Mouse (Mus musculus) cerebellum, postnatal 36 days (tissue): ENCODE results near the gene Pla2g2d.
"Not testable (repeated sequence)": the region's sequence is repeated elsewhere in the genome, so short reads cannot be mapped to it uniquely, and the experiment has no call there.

Source experiments
- DNase-seq, 2 experiments: peaks; one replicate each; pipeline ENCODE4 v3.0.0; 2021 to 2022; ENCODE audit warnings: mixed read lengths in 2 of 2

The Pla2g2d gene

GRCm38 (mm10) chr4:138785721-138786120, 10.2 kb downstream of the Pla2g2d start:
- no peak for DNase-seq

- no peak for DNase-seq
Observed at GRCm38 (mm10) chr4:138786141-138786540, 10.6 kb downstream of the Pla2g2d start.

DNA sequence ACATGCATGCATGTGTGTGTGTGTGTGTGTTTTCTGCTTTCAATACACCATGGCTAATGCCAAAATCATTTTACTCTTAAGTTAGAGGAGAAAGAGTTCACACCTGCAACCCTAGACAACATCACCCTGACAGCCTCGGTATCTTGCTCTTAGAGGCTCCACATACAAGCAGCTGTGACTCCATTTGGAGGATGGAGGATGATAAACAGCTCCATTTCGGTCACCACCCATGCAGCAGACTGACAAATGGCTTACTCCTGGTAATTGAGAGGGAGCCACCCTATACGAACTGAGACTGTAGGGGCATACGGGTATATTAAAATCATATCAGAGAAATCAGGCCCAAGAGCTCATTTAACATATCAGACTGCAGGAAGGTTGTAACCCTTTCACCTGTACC, 12.8 kb downstream of the Pla2g2d start:
- no peak for DNase-seq

DNA sequence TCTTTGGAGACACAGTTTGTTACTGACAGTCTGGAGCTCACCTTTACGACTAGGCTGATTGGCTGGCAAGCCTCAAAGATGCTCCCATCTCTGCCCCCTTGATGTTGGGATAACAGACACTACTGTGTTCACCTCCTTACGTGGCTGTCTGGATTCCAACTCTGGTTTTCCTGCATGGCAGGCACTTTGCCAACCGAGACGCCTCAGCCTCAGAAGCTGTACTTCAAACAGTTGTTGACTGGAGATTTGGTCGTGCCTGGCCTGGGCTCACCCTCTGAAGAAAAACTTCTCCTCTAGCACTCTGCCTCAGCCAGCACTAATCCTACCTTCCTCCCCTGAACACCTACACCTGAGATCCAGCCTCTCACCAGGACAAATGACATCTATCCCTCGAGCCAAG, 15.9 kb downstream of the Pla2g2d start:
- no peak for DNase-seq

DNA sequence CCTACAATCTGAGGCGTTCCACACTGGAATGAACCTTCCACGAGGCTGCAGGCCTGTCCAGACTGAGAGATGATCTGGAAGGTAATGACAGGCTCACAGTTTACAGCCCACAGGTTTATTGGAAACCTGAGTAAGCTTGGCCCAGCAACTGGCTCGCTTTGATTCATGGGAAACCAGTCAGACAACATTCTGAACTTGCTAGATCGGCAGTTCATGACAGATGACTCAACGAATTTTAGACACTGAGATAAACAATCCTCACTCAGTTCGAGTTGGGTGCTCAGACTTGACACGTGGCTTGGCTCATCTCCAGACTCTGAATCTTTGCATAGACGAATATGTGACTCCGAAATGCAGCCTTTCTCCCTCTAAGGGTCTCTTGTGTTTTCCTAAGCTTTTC, 17.1 kb downstream of the Pla2g2d start:
- DNase-seq: no peak

DNA sequence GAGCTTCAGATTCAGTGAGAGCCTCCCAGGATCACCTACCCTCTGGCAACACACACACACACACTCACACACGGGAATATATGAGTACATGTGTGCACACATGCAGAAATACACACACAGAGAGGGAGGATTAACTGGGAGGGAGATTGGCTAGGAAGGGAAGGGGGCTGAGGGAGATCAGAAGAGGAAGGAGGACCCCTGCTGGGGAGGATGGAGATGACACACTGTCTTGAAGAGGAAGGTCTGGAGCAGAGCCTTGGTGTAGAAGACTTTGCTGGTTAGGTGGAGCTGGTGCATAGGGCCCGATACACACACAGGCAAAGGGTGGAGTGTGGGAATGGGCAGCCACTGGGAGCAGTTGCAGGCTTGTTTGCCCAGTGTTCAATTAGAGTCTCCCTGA, 17.7 kb downstream of the Pla2g2d start:
- DNase-seq: peak; percentile 13 to 22

DNA sequence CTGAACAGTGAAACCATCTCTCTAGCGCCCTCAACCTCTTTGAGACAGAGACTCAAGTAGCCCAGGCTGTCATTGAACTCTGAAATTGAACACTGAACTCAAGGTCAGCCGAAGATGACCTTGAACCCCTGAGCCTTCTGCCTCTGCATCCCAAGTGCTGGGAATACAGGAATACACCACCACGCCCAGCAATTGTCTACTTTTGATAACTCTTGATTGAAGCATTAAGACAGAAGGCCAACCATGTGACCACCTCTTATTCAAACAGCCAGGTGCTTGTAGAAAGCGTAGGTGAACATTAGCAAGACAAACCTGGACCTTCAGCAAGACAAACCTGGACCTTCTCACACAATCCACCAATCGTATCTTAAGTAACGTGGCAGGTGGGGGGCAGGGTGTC, 18.8 kb downstream of the Pla2g2d start:
- no peak for DNase-seq

GRCm38 (mm10) chr4:138796513-138797216, 21.1 kb downstream of the Pla2g2d start:
- DNase-seq: no peak

- DNase-seq: no peak
Observed at GRCm38 (mm10) chr4:138797217-138797570, 21.7 kb downstream of the Pla2g2d start.

- no peak for DNase-seq
Observed at GRCm38 (mm10) chr4:138800134-138800744, 24.7 kb downstream of the Pla2g2d start.

DNA sequence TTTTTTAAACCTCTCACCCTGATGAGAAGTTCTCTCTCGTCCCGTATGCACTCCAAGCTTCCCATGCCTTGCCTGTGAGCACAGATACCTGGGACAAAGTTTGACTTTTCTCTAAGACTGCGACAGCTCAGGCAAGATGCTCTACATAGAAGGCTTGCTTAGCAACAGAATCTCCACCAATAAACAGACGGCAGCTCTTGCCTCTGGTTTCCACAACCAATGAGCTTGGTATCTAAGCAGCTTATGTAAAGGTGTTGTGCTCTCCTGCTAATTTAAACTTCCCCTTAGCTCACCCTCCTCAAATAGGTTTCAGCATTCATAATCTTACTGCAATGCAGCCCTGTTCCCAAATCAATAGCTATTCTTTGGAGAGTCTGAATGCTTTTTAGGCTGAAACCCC, 26.1 kb downstream of the Pla2g2d start:
- no peak for DNase-seq

DNA sequence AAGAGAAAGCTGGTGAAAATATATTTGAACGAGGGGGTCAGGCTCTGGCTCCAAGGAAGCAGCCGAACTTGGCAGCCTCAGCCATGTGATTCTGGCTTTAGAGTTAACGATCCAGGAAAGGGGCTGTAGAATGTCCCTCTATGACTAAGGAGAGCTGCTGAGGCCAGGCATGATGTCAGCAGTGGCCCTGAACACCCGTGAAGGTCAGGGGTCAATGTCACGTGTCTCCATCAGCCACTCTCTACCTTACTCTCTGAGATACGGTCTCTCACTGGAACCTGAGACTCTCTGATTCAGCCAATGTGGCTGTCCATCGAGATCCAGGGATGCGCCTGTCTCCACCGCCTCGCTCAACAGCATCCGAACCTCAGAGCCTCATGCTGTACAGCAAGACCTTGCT, 27.4 kb downstream of the Pla2g2d start:
- DNase-seq: no peak

- no peak for DNase-seq
Observed at GRCm38 (mm10) chr4:138805248-138805647, 29.7 kb downstream of the Pla2g2d start.

GRCm38 (mm10) chr4:138806160-138806559, 30.6 kb downstream of the Pla2g2d start:
- DNase-seq: no peak

DNA sequence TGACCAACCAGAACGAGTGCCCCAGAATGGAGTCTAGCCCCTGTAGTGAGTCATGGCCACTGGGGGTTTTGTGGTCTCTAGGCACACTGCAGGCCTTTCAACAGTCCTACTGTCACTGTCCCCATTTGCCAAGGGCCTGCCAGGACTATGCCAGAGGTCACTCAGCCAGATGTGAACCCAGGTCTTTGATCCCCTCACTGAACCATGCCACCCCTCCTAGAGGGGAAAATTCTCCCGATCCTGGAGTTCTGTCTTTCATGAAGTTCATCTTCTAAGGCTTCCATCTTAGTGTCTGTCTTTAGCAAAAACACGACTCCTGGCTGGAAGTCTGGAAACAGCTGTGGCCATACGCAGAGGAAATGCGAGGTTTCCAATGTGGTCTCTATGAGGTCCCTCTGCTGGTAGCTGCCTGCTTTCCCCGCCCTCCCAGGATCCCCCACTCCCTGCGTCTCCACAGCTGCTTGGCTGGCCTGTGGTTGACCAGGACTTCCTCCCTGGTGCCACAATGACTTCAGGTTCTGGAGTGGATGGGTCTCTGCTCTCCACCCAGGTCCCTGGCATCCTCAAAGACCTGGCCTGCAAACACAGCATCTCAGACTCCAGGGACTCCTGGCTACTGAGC, 31.5 kb downstream of the Pla2g2d start:
- DNase-seq: no peak

- DNase-seq: no peak
Observed at GRCm38 (mm10) chr4:138816166-138816565, 40.6 kb downstream of the Pla2g2d start.

DNA sequence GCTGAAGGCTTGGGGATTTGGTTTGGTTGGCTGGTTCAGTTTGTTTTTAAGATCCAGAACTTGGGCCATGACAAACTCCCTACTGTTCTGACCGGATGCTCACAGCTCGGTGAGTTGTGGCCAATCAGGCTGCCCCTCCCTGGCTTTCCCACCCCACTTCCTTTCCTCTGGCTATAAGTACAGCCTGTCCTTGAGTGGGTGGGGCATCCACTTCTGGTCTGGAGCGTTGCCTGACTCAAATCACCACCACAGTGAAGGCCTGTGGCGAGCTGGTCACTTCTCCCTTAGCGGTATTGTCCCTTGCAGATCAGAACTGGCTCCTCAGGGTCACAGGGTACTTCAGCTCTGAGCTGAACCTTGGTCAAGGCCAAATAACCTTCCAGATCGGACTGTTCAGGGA, 42.2 kb downstream of the Pla2g2d start:
- DNase-seq: no peak

GRCm38 (mm10) chr4:138819101-138819500, 43.6 kb downstream of the Pla2g2d start:
- peak in 1 of 2 experiments; percentile 10 for DNase-seq

DNA sequence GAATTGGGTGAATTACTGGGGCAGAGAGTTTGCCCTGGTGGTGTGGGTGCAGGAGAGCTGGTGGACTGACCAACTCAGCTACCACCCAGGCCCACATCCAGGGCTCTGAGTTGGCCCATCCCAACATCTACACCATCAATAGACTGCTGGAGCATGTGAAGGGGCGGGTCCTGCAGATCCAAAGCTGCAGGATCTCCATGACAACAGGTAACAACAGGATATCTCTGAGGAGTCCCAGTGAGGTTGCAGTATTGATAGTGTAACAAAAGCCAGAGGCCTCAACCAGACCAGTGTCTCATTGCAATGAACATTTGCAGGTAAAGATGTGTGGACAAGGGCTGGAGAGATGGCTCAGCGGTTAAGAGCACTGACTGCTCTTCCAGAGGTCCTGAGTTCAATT, 45.5 kb downstream of the Pla2g2d start:
- DNase-seq: no peak

- not testable (repeated sequence) for DNase-seq
Observed at GRCm38 (mm10) chr4:138824161-138824560, 48.6 kb downstream of the Pla2g2d start.

DNA sequence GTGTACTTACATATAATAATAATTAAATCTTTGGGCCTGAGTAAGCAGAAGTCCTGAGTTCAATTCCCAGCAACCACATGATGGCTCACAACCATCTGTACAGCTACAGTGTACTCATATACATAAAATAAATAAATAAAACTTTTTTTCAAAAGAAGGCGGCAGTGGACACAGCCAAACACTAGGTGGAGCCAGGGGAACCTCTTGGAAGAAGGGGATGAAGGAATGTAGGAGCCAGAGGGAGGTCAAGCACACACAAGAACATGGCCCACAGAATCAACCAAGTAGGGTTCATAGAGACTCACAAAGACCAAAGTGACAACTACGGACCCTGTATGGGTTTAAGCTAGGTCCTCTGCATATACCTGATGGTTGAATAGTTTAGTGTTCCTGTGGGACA, 49.1 kb downstream of the Pla2g2d start:
- peak in 1 of 2 experiments; percentile 7 for DNase-seq

GRCm38 (mm10) chr4:138825751-138826567, 50.4 kb downstream of the Pla2g2d start:
- no peak for DNase-seq

DNA sequence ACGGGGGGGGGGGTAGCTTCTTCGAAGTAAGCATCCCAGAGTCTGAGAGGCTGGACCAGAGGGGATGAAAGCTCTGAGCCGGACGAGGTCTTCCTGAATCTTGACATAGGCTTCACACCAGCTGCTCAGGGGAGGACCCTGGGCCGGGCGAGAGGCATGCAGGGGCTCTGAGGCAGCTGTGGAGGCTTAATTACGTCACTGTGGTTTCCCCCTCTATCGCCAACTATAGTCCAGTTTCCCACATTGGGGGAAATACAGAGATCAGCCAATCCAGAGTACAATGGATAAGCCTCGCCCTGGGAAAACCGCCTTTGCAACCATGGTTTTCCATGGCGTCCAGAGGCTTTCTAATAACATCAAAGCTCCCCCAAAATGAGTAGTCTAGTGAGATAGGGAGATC, 51.6 kb downstream of the Pla2g2d start:
- DNase-seq: no peak
